Mouse (Mus musculus) hematopoietic multipotent progenitor cell, adult 10-12 weeks (in vitro differentiated cells): ENCODE measurements around the gene Gsc2. TPM values are rescaled to one million over a fixed set of nuclear protein-coding genes. Genes with fewer than 3 reads are reported as not detected.

Source experiments
- polyA plus RNA-seq: library from polyadenylated mRNA; stranded (reverse); fragments of >175 nt; gene quantifications from 2 replicates; pipeline ENCODE4 v1.2.3, GENCODE M21; 2012; ENCODE audit warnings: low replicate concordance

Gsc2 gene
- polyA plus RNA-seq: not detected in 2 replicates

GRCm38 (mm10) chr16:17914307-17915249 lies at the start of gene Gsc2:
Gene Gsc2, minus strand, starts transcription at chr16:17915059.

GRCm38 (mm10) chr16:17928087-17928580 lies 13.3 kb upstream of the Gsc2 start, which contains the start of gene Slc25a1:
Gene Slc25a1, minus strand, starts transcription at chr16:17928219.

DNA sequence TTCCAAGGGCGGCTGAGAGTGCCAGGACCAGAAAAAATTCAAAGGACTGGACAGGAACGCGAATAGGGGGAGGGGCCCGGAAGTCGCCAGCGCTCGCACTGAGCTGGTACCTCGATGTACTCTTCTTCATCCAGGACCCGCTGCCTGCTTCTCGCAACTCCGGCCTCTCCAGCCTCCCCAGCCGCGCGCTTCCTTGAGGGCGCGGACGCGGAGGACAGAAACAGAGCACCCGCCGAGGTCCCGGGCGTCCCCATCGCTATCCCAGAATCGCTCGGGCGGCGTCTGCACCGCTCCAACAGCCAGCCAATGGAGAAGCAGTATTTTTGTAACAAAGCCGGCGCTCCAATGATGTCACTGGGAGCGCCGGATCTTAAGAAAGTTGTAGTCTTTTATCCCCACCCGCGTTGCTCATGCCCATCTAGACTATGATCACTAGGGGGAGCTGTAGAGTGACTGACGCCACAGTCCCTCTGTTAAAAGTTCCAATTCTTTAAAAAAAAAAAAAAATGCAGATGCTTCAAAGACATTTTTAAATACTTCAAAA lies 3.7 kb downstream of the Gsc2 start, which contains the start of gene Ess2:
Gene Ess2 (minus strand): TSS at position 297 of the 544 bp plus-strand sequence.

DNA sequence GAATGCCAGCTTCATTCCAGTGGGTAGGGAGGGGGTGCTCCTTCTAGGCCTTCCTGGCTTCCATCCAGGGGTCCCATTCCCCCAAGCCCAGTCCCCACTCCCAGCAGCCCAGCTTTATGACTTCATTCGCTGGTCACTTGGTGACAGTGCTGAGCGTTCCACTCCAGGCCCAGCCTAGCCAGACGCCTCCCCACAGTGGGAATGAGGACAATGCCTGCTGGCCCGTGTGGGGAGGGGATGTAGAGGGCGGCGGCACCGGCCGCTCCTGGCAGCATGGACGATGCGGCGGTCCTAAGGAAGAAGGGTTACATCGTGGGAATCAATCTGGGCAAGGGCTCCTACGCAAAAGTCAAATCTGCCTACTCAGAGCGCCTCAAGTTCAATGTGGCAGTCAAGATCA lies 16.4 kb downstream of the Gsc2 start, which contains the start of the genes Dgcr2 and Tssk2:
Gene Dgcr2 (minus strand): TSS at position 101 of the 400 bp plus-strand sequence.
Gene Tssk2 (plus strand): TSS at position 176 of the 400 bp plus-strand sequence.

DNA sequence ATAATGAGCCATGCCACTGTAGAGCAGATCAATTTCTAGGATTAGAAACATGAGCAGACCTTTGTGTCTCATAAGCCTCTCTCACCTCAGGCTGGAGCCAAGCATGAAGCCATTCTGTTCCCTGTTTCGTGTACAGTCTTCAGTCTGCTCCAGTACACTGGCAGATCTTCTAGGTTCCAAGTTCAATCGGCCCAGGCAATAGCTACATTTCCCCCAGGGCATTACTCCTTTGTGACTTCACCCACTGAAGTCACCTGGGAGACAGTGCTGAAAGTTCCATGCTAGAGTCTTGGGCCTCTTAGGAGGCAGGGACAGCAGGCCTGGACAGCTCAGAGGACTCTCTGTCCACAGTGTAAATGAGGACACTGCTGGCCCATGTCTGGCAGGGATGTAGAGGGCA lies 20.9 kb downstream of the Gsc2 start, which contains the start of gene Tssk1:
Gene Tssk1 (plus strand): TSS at position 301 of the 400 bp plus-strand sequence.

GRCm38 (mm10) chr16:17891567-17891959 lies 23.3 kb downstream of the Gsc2 start, which contains the start of gene Gm20518:
Gene Gm20518, minus strand, starts transcription at chr16:17891671.

Other genes starting within 250 kb of the Gsc2 start
- gene Med15, start 182.2 kb downstream of the Gsc2 start, polyA plus RNA-seq: 168 and 199 TPM in 2 replicates
- 4.9 and 14.8 TPM in 2 replicates for gene Klhl22, start 155.4 kb downstream of the Gsc2 start, polyA plus RNA-seq
- gene Scarf2, start 117.8 kb downstream of the Gsc2 start, polyA plus RNA-seq: 1.3 and 4.3 TPM in 2 replicates
- not detected in 2 replicates for gene B830017H08Rik, start 81.9 kb downstream of the Gsc2 start, polyA plus RNA-seq
- 1.8 and 8.0 TPM in 2 replicates for gene Car15, start 76.7 kb downstream of the Gsc2 start, polyA plus RNA-seq
- gene Gm20518, start 23.4 kb downstream of the Gsc2 start, polyA plus RNA-seq: 0.42 and 1.5 TPM in 2 replicates
- gene Tssk1, start 20.8 kb downstream of the Gsc2 start, polyA plus RNA-seq: not detected in 2 replicates
- 23.3 and 26.7 TPM in 2 replicates for gene Dgcr2, start 16.5 kb downstream of the Gsc2 start, polyA plus RNA-seq
- not detected in 2 replicates for gene Tssk2, start 16.4 kb downstream of the Gsc2 start, polyA plus RNA-seq
- gene Ess2, start 3.7 kb downstream of the Gsc2 start, polyA plus RNA-seq: 27.5 and 31.1 TPM in 2 replicates
- 69.4 and 186 TPM in 2 replicates for gene Slc25a1, start 13.2 kb upstream of the Gsc2 start, polyA plus RNA-seq
- not detected in 2 replicates for gene Vpreb2, start 65.4 kb upstream of the Gsc2 start, polyA plus RNA-seq
- gene Dgcr6, start 137.8 kb upstream of the Gsc2 start, polyA plus RNA-seq: 8.0 and 23.0 TPM in 2 replicates
- 2.4 and 2.5 TPM in 2 replicates for gene Prodh, start 175.1 kb upstream of the Gsc2 start, polyA plus RNA-seq
- 0.46 and 0.91 TPM in 2 replicates for gene Rtn4r, start 212.6 kb upstream of the Gsc2 start, polyA plus RNA-seq